Mouse (Mus musculus): Measurements from ENCODE around the gene Tmem63a.

- no peak for TF ChIP-seq ZC3H11A (IDR thresholded peaks at IDR 0.05; ENCODE audit: borderline replicate concordance, low read depth, low read length)
- no peak for TF ChIP-seq CHD2 (IDR thresholded peaks at IDR 0.05; ENCODE audit: low read depth, low read length)
- no peak for TF ChIP-seq ZNF384 (IDR thresholded peaks at IDR 0.05; ENCODE audit: low read depth, low read length)
- TF ChIP-seq MAFK (IDR thresholded peaks at IDR 0.05; ENCODE audit: insufficient read depth, low read depth, low read length), result no peak
- no peak for TF ChIP-seq HCFC1 (IDR thresholded peaks at IDR 0.05; ENCODE audit: borderline replicate concordance, insufficient read depth, low read length)
These were observed 38.5 kb upstream of the Tmem63a start for GRCm38 (mm10) chr1:180903666-180904038.

All from ES-E14 (cell line).